Mouse (Mus musculus): ENCODE measurements around the gene Ednra. TPM values are rescaled to one million over a fixed set of nuclear protein-coding genes. Genes with fewer than 3 reads are reported as not detected.
"Not testable (repeated sequence)": the region's sequence is repeated elsewhere in the genome, so short reads cannot be mapped to it uniquely, and the experiment has no call there.

Gene Ednra
- polyA plus RNA-seq, 1 experiment = 3.7 TPM

DNA sequence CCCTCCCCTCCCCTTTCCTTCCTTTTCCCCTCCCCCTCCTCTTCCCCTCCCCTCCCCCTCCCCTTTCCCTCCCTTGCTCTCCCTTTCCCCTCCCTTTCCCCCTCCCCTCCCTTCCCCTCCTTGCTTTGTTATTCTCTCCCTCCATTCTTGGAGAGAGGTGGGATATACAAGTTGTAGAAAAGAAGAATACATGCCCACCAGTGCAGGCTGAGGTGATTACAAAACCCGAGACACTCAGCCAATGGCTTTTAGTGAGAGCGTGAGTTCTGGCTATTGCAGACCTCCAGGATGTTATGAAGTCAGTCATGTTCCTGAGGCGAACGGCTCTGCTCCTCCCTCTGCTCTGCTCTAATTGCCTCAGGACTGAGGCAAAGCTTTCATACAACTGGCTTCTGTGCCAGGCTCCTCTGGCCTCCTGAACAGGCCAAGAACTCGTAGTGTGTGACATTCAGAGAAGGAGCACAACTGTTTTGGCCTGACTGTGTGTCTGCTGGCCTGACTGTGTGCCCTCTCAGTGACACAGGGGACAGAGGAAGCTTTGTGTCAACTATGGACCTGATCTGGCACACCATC is 28.7 kb downstream of the Ednra start:
- Histone ChIP-seq H3K27me3 (replicated peaks; ENCODE audit: control insufficient read depth, insufficient read depth, low read length) (no peaks in the 10 kb centered on the region), H3K36me3 (ENCODE audit: control insufficient read depth, insufficient read depth, low read length) (no peaks in the 10 kb centered on the region), H3K4me1 (ENCODE audit: control insufficient read depth, insufficient read depth, low read length) (no peaks in the 10 kb centered on the region), H3K27ac (ENCODE audit: insufficient read depth, low read depth, low read length) (no peak overlapping the region), H3K4me3 (ENCODE audit: insufficient read depth, low read depth, low read length) (no peak overlapping the region)
- TF ChIP-seq POLR2A (IDR thresholded peaks at IDR 0.05; ENCODE audit: low read depth, low read length) = no peak
- no peak for TF ChIP-seq CTCF (conservative IDR thresholded peaks at IDR 0.05; ENCODE audit: insufficient read depth, insufficient read length, low read depth, low read length)
- 38% methylated on average over 5 of the region's 5 CpGs for WGBS
- DNase-seq = no peak

DNA sequence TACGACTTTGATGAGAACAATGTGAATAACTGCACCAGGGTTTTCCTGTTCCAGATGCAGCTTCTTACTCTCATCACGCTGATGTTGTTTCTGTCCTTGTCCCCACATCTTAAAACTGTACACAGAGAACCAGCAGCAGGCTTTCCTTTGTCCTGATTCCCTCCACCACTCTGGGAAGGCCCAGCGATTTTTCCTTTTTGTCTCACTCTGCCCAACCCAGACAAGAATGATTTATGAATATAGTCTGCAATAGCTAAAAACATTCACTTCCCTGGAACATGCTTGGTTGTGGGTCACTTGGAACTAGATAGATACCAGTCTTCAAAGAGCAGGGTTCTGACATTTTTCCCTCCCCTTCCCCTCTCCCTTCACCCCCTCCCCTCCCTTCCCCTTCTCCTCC is 29.2 kb downstream of the Ednra start:
- TF ChIP-seq CTCF (conservative IDR thresholded peaks at IDR 0.05; ENCODE audit: insufficient read depth, insufficient read length, low read depth, low read length) (no peak), POLR2A (IDR thresholded peaks at IDR 0.05; ENCODE audit: low read depth, low read length) (no peak)
- no peak for DNase-seq
- WGBS = 55% methylated on average over 3 of the region's 3 CpGs
- Histone ChIP-seq H3K27ac (ENCODE audit: insufficient read depth, low read depth, low read length) (no peak overlapping the region), H3K4me3 (ENCODE audit: insufficient read depth, low read depth, low read length) (no peak overlapping the region), H3K27me3 (replicated peaks; ENCODE audit: control insufficient read depth, insufficient read depth, low read length) (no peaks in the 10 kb centered on the region), H3K36me3 (ENCODE audit: control insufficient read depth, insufficient read depth, low read length) (no peaks in the 10 kb centered on the region), H3K4me1 (ENCODE audit: control insufficient read depth, insufficient read depth, low read length) (no peaks in the 10 kb centered on the region)

DNA sequence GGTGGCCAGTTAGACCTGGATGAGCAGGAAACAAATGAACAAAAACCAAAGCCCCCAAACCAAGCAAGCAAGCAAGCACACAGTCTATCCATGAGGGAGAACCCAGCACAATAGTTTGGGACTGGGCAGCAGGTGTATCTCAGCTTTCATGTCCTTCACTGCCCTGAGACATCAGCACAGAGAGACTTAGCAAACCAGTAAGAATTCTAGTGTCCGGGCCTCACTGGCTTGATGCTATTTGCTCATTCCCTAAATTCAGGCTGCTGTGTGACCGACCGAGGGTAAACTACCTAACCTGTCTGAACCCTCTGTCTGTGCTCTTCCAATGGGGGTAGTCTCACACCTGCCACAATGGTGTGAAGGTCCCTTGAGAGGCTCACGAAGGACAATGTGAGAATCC is 29.7 kb downstream of the Ednra start:
- 85% methylated on average over 4 of the region's 4 CpGs for WGBS
- no peaks in the 10 kb centered on the region for H3K4me1 ChIP-seq (ENCODE audit: control insufficient read depth, insufficient read depth, low read length)
- H3K27me3 ChIP-seq (replicated peaks; ENCODE audit: control insufficient read depth, insufficient read depth, low read length) = no peaks in the 10 kb centered on the region
- no peaks in the 10 kb centered on the region for H3K36me3 ChIP-seq (ENCODE audit: control insufficient read depth, insufficient read depth, low read length)
- H3K4me3 ChIP-seq (ENCODE audit: insufficient read depth, low read depth, low read length) = no peak overlapping the region
- TF ChIP-seq POLR2A (IDR thresholded peaks at IDR 0.05; ENCODE audit: low read depth, low read length) = no peak
- no peak for TF ChIP-seq CTCF (conservative IDR thresholded peaks at IDR 0.05; ENCODE audit: insufficient read depth, insufficient read length, low read depth, low read length)
- no peak for DNase-seq
- no peak overlapping the region for H3K27ac ChIP-seq (ENCODE audit: insufficient read depth, low read depth, low read length)

DNA sequence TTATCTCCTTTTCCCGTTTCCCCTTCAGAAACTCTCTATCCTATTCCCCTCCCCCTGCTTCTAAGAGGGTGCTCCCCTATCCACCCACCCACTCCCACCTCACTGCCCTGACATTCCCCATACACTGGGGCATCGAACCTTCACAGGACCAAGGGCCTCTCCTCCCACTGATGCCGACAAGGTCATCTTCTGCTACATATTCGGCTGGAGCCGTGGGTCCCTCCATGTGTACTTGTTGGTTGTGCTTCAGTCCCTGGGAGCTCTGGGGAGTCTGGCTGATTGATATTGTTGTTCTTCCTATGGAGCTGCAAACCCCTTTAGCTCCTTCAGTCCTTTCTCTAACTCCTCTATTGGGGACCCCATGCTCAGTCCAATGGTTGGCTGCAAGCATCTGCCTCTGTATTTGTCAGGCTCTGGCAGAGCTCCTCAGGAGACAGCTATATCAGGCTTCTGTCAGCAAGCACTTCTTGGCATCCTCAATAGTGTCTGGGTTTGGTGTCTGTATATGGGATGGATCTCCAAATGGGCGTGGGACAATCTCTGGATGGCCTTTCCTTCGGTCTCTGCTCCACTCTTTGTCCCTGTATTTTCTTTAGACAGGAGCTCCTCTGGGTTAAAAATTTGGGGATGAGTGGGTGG is 34.7 kb downstream of the Ednra start:
- not testable (repeated sequence) for H3K27ac ChIP-seq (ENCODE audit: insufficient read depth, low read depth, low read length); H3K4me3 ChIP-seq (ENCODE audit: insufficient read depth, low read depth, low read length); H3K36me3 ChIP-seq (ENCODE audit: control insufficient read depth, insufficient read depth, low read length); DNase-seq; H3K4me1 ChIP-seq (ENCODE audit: control insufficient read depth, insufficient read depth, low read length); H3K27me3 ChIP-seq (replicated peaks; ENCODE audit: control insufficient read depth, insufficient read depth, low read length)
- 80% methylated on average over 7 of the region's 7 CpGs for WGBS

DNA sequence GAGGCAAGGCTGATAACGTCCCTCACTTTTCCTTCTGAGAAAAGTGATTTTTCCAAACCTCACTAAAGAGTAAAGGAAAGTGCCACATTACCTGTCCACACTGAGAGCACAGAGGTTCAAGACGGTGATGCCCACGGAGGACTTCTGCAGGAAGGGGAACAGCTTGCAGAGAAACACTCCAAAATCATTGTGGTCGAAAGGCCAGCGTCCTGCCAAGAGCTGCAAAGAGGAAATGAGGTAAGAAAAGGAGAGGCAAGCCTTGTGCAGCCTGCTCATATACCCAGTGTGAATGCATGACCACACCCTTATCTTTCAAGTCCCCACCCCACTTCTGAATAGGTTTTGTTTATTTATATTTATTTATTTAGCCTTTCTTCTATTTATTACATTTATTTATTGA is 35.3 kb downstream of the Ednra start:
- TF ChIP-seq POLR2A (IDR thresholded peaks at IDR 0.05; ENCODE audit: low read depth, low read length) = no peak
- 69% methylated on average over 5 of the region's 5 CpGs for WGBS
- no peak for DNase-seq
- Histone ChIP-seq H3K4me3 (ENCODE audit: insufficient read depth, low read depth, low read length) (no peak overlapping the region), H3K27me3 (replicated peaks; ENCODE audit: control insufficient read depth, insufficient read depth, low read length) (no peaks in the 10 kb centered on the region), H3K36me3 (ENCODE audit: control insufficient read depth, insufficient read depth, low read length) (no peaks in the 10 kb centered on the region), H3K4me1 (ENCODE audit: control insufficient read depth, insufficient read depth, low read length) (no peaks in the 10 kb centered on the region), H3K27ac (ENCODE audit: insufficient read depth, low read depth, low read length) (no peak overlapping the region)

DNA sequence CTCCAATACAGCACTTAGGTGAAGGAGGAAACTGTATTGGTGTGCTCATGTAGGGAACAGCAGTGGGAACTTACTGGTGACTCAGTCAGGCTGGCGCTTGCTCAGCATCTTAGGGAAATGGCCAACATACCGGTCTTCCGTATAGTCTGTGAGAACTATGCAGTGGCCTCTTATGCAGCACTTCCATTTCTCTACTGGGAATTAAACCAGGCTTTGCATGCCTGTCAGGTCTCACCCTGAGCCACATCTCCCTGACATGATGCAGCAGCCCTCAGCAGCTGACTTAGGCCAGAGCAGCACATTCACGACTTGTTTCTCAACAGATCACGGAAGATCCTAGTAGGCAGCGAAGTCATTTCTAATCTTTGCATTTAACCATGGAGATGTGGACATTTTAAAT is 39.9 kb downstream of the Ednra start:
- TF ChIP-seq CTCF (conservative IDR thresholded peaks at IDR 0.05; ENCODE audit: insufficient read depth, insufficient read length, low read depth, low read length) = no peak
- no peak for TF ChIP-seq POLR2A (IDR thresholded peaks at IDR 0.05; ENCODE audit: low read depth, low read length)
- no peaks in the 10 kb centered on the region for H3K36me3 ChIP-seq (ENCODE audit: control insufficient read depth, insufficient read depth, low read length)
- no peak overlapping the region for H3K27ac ChIP-seq (ENCODE audit: insufficient read depth, low read depth, low read length)
- no peak overlapping the region for H3K4me3 ChIP-seq (ENCODE audit: insufficient read depth, low read depth, low read length)
- no peak for DNase-seq
- H3K27me3 ChIP-seq (replicated peaks; ENCODE audit: control insufficient read depth, insufficient read depth, low read length) = no peaks in the 10 kb centered on the region
- WGBS = 92% methylated on average over 6 of the region's 6 CpGs
- H3K4me1 ChIP-seq (ENCODE audit: control insufficient read depth, insufficient read depth, low read length) = no peaks in the 10 kb centered on the region

DNA sequence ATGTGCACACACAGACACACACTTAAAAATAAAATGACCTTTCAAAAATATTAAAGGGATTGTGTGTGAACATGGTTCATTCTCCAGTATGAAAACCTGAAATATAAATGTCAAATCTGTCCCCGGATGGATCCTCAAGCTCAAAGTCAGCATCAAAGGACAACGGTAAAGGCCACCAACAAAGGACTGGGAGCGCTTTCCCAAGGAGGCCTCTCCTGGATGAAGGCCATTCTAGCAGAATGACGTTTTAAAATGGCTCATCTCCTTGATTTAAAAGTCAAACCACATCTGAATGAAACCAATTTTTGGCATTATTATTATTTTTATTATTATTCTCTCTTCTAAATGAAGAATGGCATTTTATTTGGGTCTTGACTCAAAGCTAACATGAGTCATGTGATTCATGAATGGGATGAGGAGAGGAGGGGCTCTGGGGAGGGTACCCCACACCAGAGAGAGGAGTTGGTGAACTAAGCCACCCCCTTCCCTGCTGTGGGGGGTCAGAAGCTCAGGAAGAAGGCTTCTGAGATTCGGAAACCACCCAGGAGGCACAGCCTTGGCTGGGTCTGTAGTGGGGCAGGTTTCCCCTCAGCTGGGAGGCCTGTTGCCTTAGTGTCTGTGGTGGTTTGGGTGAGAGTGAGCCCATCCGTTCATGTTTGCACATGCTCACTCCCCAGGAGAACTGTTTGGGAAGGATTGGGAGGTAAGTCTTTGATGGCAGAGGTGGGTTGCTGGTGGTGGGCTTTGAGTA is 40.7 kb downstream of the Ednra start:
- Histone ChIP-seq H3K27ac (ENCODE audit: insufficient read depth, low read depth, low read length) (no peak overlapping the region), H3K4me3 (ENCODE audit: insufficient read depth, low read depth, low read length) (no peak overlapping the region), H3K4me1 (ENCODE audit: control insufficient read depth, insufficient read depth, low read length) (no peaks in the 10 kb centered on the region), H3K36me3 (ENCODE audit: control insufficient read depth, insufficient read depth, low read length) (no peaks in the 10 kb centered on the region), H3K27me3 (replicated peaks; ENCODE audit: control insufficient read depth, insufficient read depth, low read length) (no peaks in the 10 kb centered on the region)
- no peak for DNase-seq
- 83% methylated on average over 6 of the region's 6 CpGs for WGBS
- no peak for TF ChIP-seq CTCF (conservative IDR thresholded peaks at IDR 0.05; ENCODE audit: insufficient read depth, insufficient read length, low read depth, low read length)

All from kidney, adult 2 months (tissue).